Mouse (Mus musculus) lung, embryonic 16.5 days (tissue): ENCODE data around the gene Tenm4. TPM values are rescaled to one million over a fixed set of nuclear protein-coding genes. Genes with fewer than 3 reads are reported as not detected.

Experiments used
- ATAC-seq: fragments of 200-750 bp; cut with Nextera tagmentation; 2 replicates; pipeline ENCODE4 v1.8.0; 2017; ENCODE audit warnings: low read depth, mild to moderate bottlenecking, moderate library complexity
- H3K27ac ChIP-seq: fragments of 300-500 bp; sonication (generic); 2 replicates; pipeline ENCODE4 v1.5.1; 2014; ENCODE audit warnings: mild to moderate bottlenecking, control low read depth, low read length
- H3K27me3 ChIP-seq: fragments of 300-500 bp; sonication (generic); 2 replicates; pipeline ENCODE4 v1.6.1; 2014; ENCODE audit warnings: low read depth, low read length, mixed read lengths; ENCODE audit not compliant: control insufficient read depth, insufficient read depth
- H3K36me3 ChIP-seq: fragments of 300-500 bp; sonication (generic); 2 replicates; pipeline ENCODE4 v1.6.1; 2014; ENCODE audit warnings: low read length; ENCODE audit not compliant: control insufficient read depth, insufficient read depth
- H3K4me1 ChIP-seq: fragments of 300-500 bp; sonication (generic); replicated peaks from 2 replicates; pipeline ENCODE4 v1.6.1; 2014; ENCODE audit warnings: low read length, mixed read lengths; ENCODE audit not compliant: control insufficient read depth, insufficient read depth
- H3K4me2 ChIP-seq: fragments of 300-500 bp; sonication (generic); 2 replicates; pipeline ENCODE4 v1.6.1; 2014; ENCODE audit warnings: low read depth, low read length, control low read depth
- H3K4me3 ChIP-seq: fragments of 300-500 bp; sonication (generic); 2 replicates; pipeline ENCODE4 v1.5.1; 2014; ENCODE audit warnings: mild to moderate bottlenecking, low read length, control low read depth
- H3K9ac ChIP-seq: fragments of 300-500 bp; sonication (generic); 2 replicates; pipeline ENCODE4 v1.6.1; 2014; ENCODE audit warnings: low read length, control low read depth
- H3K9me3 ChIP-seq: fragments of 300-500 bp; sonication (generic); 2 replicates; pipeline ENCODE4 v1.6.1; 2016; ENCODE audit warnings: low read length; ENCODE audit not compliant: control insufficient read depth
- WGBS: fragments of 180-500 bp; shearing (Covaris S2); extraction: QIAGEN DNeasy Blood & Tissue Kit; methylation state at CpG from one replicate; pipeline ENCODE4 v1.1.7; 2014; 5-methylcytosine and 5-hydroxymethylcytosine counted together
- polyA plus RNA-seq: library from polyadenylated mRNA; unstranded; fragments of >200 nt; fragmentation: Nextera tagmentation; extraction: Ambion mirVana; gene quantifications from 2 replicates; pipeline ENCODE4 v1.2.1, GENCODE M21; 2015

Tenm4 gene
- polyA plus RNA-seq, 1 experiment from 2014 or later, result 18.5 TPM

DNA sequence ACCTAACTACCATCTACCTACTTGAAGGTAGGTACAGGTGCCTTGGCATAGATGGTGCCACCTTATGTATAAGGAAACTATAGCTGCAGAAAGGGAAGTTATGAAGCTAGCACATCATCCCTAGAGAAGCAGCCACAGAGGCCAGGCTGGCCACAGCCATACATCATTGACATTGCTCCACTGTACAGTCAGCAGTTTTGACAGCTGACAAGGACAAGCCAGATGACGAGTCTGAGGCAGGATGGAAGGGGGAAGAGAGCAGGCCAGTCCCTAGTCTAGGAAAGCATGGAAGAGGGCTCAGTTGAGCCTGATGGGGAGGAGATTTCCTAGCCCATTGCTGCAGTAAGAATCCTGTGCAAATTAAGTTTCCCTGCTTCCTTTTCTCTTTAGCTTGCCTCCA is 548.9 kb downstream of the Tenm4 start:
- Histone ChIP-seq H3K9ac (no peak overlapping the region), H3K4me3 (no peak overlapping the region), H3K36me3 (no peaks in the 10 kb centered on the region), H3K27me3 (no peaks in the 10 kb centered on the region), H3K4me1 (no peaks in the 10 kb centered on the region), H3K4me2 (no peak overlapping the region), H3K27ac (no peak overlapping the region), H3K9me3 (no peaks in the 10 kb centered on the region)
- ATAC-seq, result no peak
- 39% methylated on average over 1 of the region's 1 CpGs for WGBS

DNA sequence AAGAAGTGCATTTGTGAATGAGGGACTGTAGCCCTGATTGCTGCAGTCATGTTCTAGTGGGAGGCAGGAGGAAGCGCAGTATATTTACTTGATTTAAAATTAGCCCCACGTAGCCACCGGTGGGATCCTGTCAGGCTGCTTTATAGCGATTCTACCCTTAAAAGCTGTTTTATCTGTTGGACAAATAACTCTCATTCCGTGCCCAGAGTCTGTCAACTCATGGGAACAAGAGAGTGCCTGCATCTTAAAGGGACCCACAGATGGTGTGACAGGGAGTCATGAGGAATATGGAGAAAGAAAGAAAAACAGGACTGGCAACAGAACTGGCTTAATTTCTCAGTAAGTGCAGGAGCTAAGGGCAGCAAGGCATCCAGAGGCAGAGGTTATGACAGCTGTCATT is 549.4 kb downstream of the Tenm4 start:
- H3K27me3 ChIP-seq, result no peaks in the 10 kb centered on the region
- ATAC-seq, result no peak
- no peak overlapping the region for H3K4me3 ChIP-seq
- 28% methylated on average over 5 of the region's 5 CpGs for WGBS
- no peak overlapping the region for H3K9ac ChIP-seq
- H3K4me1 ChIP-seq, result no peaks in the 10 kb centered on the region
- H3K27ac ChIP-seq, result no peak overlapping the region
- no peaks in the 10 kb centered on the region for H3K9me3 ChIP-seq
- H3K4me2 ChIP-seq, result no peak overlapping the region
- H3K36me3 ChIP-seq, result no peaks in the 10 kb centered on the region

DNA sequence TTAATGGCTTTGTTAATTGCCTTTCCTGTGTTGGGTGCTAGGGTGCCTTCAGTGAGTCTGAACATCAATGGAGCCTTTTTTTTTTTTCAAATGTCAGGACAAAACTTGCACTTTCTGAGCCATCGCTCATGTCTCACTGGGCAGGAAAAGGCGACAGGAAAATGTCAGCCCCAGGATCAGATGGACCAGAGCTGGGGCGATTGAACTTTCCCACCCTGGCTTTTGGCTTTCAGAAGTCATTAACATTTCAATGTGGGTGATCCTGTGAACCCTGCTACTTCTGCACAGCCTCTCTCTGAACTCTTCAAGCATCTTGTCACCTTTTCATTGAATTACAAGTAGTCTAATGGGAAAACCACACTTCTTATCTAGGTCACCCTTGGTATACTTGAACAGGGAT is 551.8 kb downstream of the Tenm4 start:
- no peaks in the 10 kb centered on the region for H3K4me1 ChIP-seq
- H3K4me2 ChIP-seq, result no peak overlapping the region
- no peaks in the 10 kb centered on the region for H3K9me3 ChIP-seq
- 42% methylated on average over 3 of the region's 3 CpGs for WGBS
- no peak for ATAC-seq
- H3K27ac ChIP-seq, result no peak overlapping the region
- H3K9ac ChIP-seq, result no peak overlapping the region
- H3K4me3 ChIP-seq, result no peak overlapping the region
- no peaks in the 10 kb centered on the region for H3K27me3 ChIP-seq
- no peaks in the 10 kb centered on the region for H3K36me3 ChIP-seq

DNA sequence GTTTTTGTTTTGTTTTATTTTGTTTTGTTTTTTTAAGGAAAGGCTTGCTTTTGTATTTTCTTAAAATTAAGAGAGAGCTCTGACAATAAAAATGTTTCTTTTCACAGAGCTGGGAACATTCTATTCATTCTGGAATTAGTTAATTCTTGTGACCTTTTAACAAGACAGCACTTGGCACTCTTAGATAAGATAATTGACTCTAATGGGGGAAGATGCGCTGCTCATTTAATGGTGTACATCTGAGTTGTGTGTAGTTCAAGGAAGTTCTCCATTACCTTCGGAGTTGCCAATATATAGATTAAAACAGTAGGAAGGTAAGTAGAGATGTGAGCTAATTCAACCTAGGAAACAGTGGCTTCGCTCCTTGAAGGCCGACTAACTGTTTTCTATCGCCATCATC is 554.6 kb downstream of the Tenm4 start:
- no peaks in the 10 kb centered on the region for H3K4me1 ChIP-seq
- no peak for ATAC-seq
- H3K9ac ChIP-seq, result no peak overlapping the region

DNA sequence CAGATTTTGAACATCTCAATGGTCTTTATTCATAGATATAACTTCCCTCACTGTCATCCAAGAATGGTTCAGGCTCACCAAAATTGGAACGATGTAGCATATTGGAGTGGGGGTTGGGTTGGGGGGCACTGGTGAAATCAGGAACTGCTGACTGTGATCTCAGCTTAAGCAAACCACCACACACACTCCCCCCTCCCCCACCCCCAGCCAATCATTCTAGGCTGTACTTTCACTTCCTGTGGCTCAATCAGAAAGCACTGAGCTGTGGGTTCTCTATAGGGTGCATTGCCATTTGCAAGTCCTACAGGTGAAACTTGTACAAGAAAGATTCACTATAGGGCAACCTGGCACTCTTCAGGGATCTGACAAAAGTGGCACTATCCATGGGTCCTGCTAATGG is 559.3 kb downstream of the Tenm4 start:
- 86% methylated on average over 1 of the region's 1 CpGs for WGBS
- Histone ChIP-seq H3K27me3 (no peaks in the 10 kb centered on the region), H3K4me3 (no peak overlapping the region)

More for the DNA sequence above, 554.6 kb downstream of the Tenm4 start:
- Histone ChIP-seq H3K4me3 (no peak overlapping the region), H3K36me3 (no peaks in the 10 kb centered on the region), H3K9me3 (no peaks in the 10 kb centered on the region), H3K4me2 (no peak overlapping the region), H3K27ac (no peak overlapping the region), H3K27me3 (no peaks in the 10 kb centered on the region)
- 94% methylated on average over 5 of the region's 5 CpGs for WGBS

DNA sequence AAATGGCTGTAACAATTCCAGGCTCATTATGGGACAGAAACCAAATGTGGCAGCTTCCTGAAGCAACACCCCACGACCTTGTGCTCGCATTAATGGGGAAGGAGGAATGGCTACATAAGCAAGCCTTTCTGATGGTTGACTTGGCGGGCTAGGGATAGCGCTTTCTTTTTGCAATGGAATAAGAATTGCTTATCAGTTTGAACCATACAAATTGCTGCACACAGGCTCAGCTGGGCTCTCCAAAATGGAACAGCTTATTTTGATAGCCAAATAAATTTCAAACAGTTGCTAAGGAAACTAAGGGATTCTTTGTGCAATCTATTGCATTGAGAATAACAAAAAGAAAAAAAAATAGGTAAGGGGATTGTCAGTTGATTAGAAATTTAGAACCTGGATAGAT is 560.9 kb downstream of the Tenm4 start:
- ATAC-seq, result no peak

More for the DNA sequence above, 559.3 kb downstream of the Tenm4 start:
- Histone ChIP-seq H3K4me1 (no peaks in the 10 kb centered on the region), H3K27ac (no peak overlapping the region), H3K9ac (no peak overlapping the region), H3K4me2 (no peak overlapping the region), H3K9me3 (no peaks in the 10 kb centered on the region), H3K36me3 (no peaks in the 10 kb centered on the region)
- ATAC-seq, result no peak

DNA sequence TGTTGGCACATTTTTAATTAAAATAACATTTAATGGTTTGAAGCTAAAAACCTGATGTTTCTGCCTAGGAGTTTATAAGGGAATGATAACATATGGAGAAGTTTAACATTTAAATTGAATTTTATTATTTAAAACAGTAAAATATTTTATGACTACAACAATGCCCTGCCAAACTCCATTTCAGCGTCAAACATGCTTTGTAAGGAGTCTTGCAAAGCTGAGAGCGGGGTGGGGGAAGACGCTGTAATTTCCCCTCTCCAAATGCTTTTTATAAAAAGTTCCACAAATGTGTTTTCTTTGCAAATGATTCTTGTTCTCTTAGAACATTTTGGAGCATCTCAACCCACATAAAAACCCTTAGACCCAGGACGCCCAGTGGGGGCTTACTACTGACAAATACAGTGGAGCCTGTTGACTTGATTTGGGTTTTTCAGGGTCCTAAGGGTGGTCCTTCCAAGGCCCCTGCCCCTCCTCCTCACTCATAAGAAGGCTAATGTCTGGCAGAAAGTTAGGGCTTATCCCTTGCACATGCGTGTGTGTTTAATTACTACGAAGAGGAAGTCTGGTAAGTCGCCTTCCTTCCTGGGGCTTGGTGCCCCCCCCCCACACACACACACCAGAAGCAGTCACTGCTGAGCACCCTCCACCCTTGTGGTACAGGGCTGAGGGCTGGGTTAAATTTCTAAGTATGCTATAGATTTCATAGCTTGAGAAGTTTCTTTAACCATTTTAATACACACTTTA is 563.4 kb downstream of the Tenm4 start:
- Histone ChIP-seq H3K4me2 (no peak overlapping the region), H3K4me3 (no peak overlapping the region), H3K9me3 (no peaks in the 10 kb centered on the region), H3K9ac (no peak overlapping the region), H3K4me1 (no peaks in the 10 kb centered on the region), H3K27ac (no peak overlapping the region), H3K36me3 (no peaks in the 10 kb centered on the region), H3K27me3 (no peaks in the 10 kb centered on the region)
- ATAC-seq, result no peak
- 73% methylated on average over 7 of the region's 7 CpGs for WGBS

More for the DNA sequence above, 560.9 kb downstream of the Tenm4 start:
- 81% methylated on average over 4 of the region's 4 CpGs for WGBS
- Histone ChIP-seq H3K36me3 (no peaks in the 10 kb centered on the region), H3K4me2 (no peak overlapping the region), H3K9ac (no peak overlapping the region), H3K27ac (no peak overlapping the region), H3K27me3 (no peaks in the 10 kb centered on the region), H3K9me3 (no peaks in the 10 kb centered on the region), H3K4me1 (no peaks in the 10 kb centered on the region), H3K4me3 (no peak overlapping the region)

DNA sequence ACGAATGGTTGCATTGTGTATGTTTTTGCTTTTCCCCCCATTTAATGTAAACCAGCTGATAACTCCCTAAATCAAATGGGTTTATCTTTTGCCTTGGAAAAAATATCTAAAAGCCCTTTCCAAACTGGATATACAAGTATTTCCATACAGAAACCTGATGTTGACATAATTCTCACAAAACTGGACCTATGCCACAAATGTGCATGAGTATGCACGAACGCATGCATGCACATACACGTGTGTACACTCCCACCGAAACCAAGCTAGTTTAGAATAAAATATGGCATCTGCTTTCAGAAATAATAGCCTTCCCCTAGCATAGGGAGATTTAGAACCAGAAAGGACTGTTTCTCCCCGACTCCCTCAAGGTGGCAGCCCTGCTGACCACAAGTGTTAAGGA is 569.6 kb downstream of the Tenm4 start:
- H3K27ac ChIP-seq, result no peak overlapping the region
- WGBS, result 41% methylated on average over 6 of the region's 6 CpGs
- no peak overlapping the region for H3K4me2 ChIP-seq
- no peaks in the 10 kb centered on the region for H3K27me3 ChIP-seq
- no peak for ATAC-seq
- H3K36me3 ChIP-seq, result no peaks in the 10 kb centered on the region
- no peak overlapping the region for H3K4me3 ChIP-seq
- H3K4me1 ChIP-seq, result peaks cover 7% of the 10 kb centered on the region
- no peaks in the 10 kb centered on the region for H3K9me3 ChIP-seq
- H3K9ac ChIP-seq, result no peak overlapping the region

DNA sequence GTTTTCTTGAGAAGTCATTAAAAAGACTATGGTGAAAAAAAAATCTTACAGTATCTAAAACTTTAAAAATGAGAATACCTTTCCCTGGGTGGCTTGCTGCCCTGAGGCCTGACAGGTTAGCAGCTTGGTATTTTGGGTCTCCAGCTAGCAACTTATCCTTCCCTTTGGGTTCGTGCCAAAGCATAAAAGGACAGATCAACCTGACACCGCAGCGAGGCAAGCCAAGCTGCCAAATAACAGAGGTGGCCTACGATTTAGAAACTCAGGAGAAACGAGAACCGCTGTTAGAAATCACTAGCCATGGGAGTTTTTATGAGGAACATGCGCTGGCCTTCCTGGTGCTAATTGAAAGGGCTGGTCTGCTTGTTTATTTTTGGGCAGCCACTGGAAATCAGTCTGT is 571.2 kb downstream of the Tenm4 start:
- peaks cover 13% of the 10 kb centered on the region for H3K4me1 ChIP-seq
- no peaks in the 10 kb centered on the region for H3K27me3 ChIP-seq
- H3K4me3 ChIP-seq, result no peak overlapping the region
- no peak overlapping the region for H3K9ac ChIP-seq
- H3K27ac ChIP-seq, result no peak overlapping the region
- no peak overlapping the region for H3K4me2 ChIP-seq
- no peaks in the 10 kb centered on the region for H3K9me3 ChIP-seq
- WGBS, result 26% methylated on average over 7 of the region's 7 CpGs
- no peak for ATAC-seq
- H3K36me3 ChIP-seq, result no peaks in the 10 kb centered on the region

DNA sequence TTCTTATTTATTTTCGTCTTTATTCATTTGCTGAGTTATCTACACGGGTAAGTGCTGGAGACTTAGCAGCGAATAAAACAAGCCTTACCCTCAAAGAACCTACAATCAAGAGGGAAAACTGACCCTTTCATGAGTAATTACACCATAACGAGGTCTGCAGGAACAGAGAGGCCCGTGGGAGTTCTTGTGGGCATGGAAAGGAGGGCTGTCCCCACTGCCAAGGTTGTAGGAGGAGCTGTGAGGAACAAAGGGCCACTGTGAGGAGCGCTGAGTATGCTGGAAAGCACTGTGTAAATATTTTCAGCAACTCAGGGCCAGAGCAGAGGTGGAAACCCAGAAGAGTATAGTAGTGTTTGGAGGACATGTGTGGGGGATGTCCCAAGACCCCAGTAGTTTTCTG is 574.9 kb downstream of the Tenm4 start:
- Histone ChIP-seq H3K27me3 (no peaks in the 10 kb centered on the region), H3K27ac (peak overlapping the region; percentile 65), H3K36me3 (no peaks in the 10 kb centered on the region), H3K4me1 (peaks cover 16% of the 10 kb centered on the region), H3K9me3 (no peaks in the 10 kb centered on the region), H3K4me3 (no peak overlapping the region), H3K9ac (no peak overlapping the region), H3K4me2 (no peak overlapping the region)
- 23% methylated on average over 6 of the region's 6 CpGs for WGBS
- ATAC-seq, result peak; percentile 83
